9 mouse cellular contexts compared by ENCODE assay signal in the genomic region with DNA sequence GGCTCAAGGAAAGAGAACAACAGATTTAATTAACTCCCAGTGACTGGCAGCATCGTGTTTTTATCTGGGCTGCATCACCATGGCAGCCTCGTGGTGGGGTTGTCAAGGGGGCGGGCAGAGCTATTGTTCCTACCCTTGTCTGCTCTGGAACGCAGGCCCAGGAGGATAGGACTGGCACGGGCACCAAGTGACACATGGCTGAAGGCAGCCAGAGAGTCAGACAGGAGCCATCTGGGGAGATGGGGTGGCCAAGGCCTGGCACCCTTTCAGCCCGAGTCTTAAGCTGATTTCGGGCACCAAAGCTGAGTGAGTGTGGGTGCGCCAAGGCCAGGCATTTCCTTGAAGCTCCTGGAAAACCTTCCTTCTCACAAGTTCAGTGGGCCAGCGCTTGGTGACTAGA. TPM values are rescaled to one million over a fixed set of nuclear protein-coding genes. Genes with fewer than 3 reads are reported as not detected.
DNase-seq lines count a peak whose midpoint lies in the region; ATAC-seq and TF ChIP-seq lines count a peak whose summit lies in the region.
"Had no signal": no experiment of that assay in that cellular context is flagged by ENCODE, and none has a peak within 500 bp of the region (broad histone marks: within the 10 kb centered on the region; RNA-seq: fewer than 3 reads in every experiment).

No protein-coding gene starts in this region.

- H3K27me3 ChIP-seq in heart, embryonic 10.5 days (ENCODE audit: insufficient read depth, poor library complexity, severe bottlenecking): peaks cover 77% of the 10 kb centered on the region
- H3K27me3 ChIP-seq in heart, embryonic 11.5 days (ENCODE audit: control insufficient read depth, insufficient read depth, low read length): peaks cover 58% of the 10 kb centered on the region
- H3K27me3 ChIP-seq in forebrain, postnatal 0 days (ENCODE audit: insufficient read depth, low read length): no peaks in the 10 kb centered on the region
- no peaks in the 10 kb centered on the region for H3K27me3 ChIP-seq in midbrain, embryonic 13.5 days

- TF ChIP-seq CTCF in forebrain, postnatal 0 days (IDR thresholded peaks at IDR 0.05; ENCODE audit: low read depth): no peak

- 71% methylated on average over 9 of the region's 9 CpGs for WGBS in heart, embryonic 10.5 days
- WGBS in heart, embryonic 11.5 days (ENCODE audit: insufficient replicate concordance): 72% methylated on average over 9 of the region's 9 CpGs
- 13% methylated on average over 9 of the region's 9 CpGs for WGBS in forebrain, postnatal 0 days
- WGBS in midbrain, embryonic 13.5 days: 31% methylated on average over 9 of the region's 9 CpGs

- H3K9me3 ChIP-seq in heart, embryonic 10.5 days: no peaks in the 10 kb centered on the region
- H3K9me3 ChIP-seq in heart, embryonic 11.5 days (replicated peaks; ENCODE audit: control insufficient read depth, low read length): no peaks in the 10 kb centered on the region
- H3K9me3 ChIP-seq in forebrain, postnatal 0 days (ENCODE audit: low read length): no peaks in the 10 kb centered on the region
- H3K9me3 ChIP-seq in midbrain, embryonic 13.5 days: no peaks in the 10 kb centered on the region

- no peak overlapping the region; the same call in 1 of the 2 replicates for H3K4me2 ChIP-seq in heart, embryonic 11.5 days
- peak overlapping the region; percentile 84 for H3K4me2 ChIP-seq in forebrain, postnatal 0 days (ENCODE audit: low read depth)
- H3K4me2 ChIP-seq in midbrain, embryonic 13.5 days (replicated peaks): peak overlapping the region; percentile 97

- H3K36me3 ChIP-seq in heart, embryonic 10.5 days: peaks cover 17% of the 10 kb centered on the region
- H3K36me3 ChIP-seq in heart, embryonic 11.5 days (ENCODE audit: control insufficient read depth, insufficient read depth, low read length): peaks cover 5% of the 10 kb centered on the region; the same call in 1 of the 2 replicates
- H3K36me3 ChIP-seq in forebrain, postnatal 0 days (ENCODE audit: insufficient read depth): peaks cover 20% of the 10 kb centered on the region
- peaks cover 29% of the 10 kb centered on the region for H3K36me3 ChIP-seq in midbrain, embryonic 13.5 days

- no peak overlapping the region for H3K9ac ChIP-seq in heart, embryonic 11.5 days (ENCODE audit: low read depth, low read length)
- H3K9ac ChIP-seq in forebrain, postnatal 0 days: peak overlapping the region; percentile 72; the same call in 1 of the 2 replicates
- H3K9ac ChIP-seq in midbrain, embryonic 13.5 days (replicated peaks): peak overlapping the region; percentile 89

- intact Hi-C loops in heart, postnatal 25 days (cut with DNase I): loop anchor here (2.0 kb wide), 2 partner anchors 24 to 42 kb away; partner anchors contain the start of gene Pdlim7

- peaks cover 34% of the 10 kb centered on the region for H3K4me1 ChIP-seq in heart, embryonic 10.5 days
- H3K4me1 ChIP-seq in heart, embryonic 11.5 days (ENCODE audit: control insufficient read depth, insufficient read depth, low read length): peaks cover 6% of the 10 kb centered on the region; the same call in 1 of the 2 replicates
- H3K4me1 ChIP-seq in forebrain, postnatal 0 days (ENCODE audit: insufficient read depth): peaks cover 32% of the 10 kb centered on the region
- peaks cover 98% of the 10 kb centered on the region for H3K4me1 ChIP-seq in midbrain, embryonic 13.5 days (replicated peaks)

- H3K4me3 ChIP-seq in heart, embryonic 10.5 days: no peak overlapping the region
- no peak overlapping the region for H3K4me3 ChIP-seq in heart, embryonic 11.5 days (ENCODE audit: low read depth, low read length)
- no peak overlapping the region for H3K4me3 ChIP-seq in forebrain, postnatal 0 days (ENCODE audit: low read depth, low read length)
- H3K4me3 ChIP-seq in midbrain, embryonic 13.5 days (replicated peaks): no peak overlapping the region

- DNase-seq in heart, embryonic 10.5 days (ENCODE audit: low spot score): no peak
- DNase-seq in cerebellum, adult 18-20 months: peak; percentile 89 to 91
- DNase-seq in forebrain, postnatal 0 days: peak; percentile 80
- DNase-seq in gastrocnemius, postnatal 4 days (ENCODE audit: low spot score in 2 of 2): no peak
- DNase-seq in heart, postnatal 25 days (ENCODE audit: low spot score): no peak
- no peak for DNase-seq in kidney, adult 11 months
- DNase-seq: lung, embryonic 14.5 days had no signal

- no peak for ATAC-seq in heart, embryonic 11.5 days (replicated peaks; ENCODE audit: insufficient number of reproducible peaks, low FRiP score, low TSS enrichment)
- ATAC-seq in forebrain, postnatal 0 days: peak; percentile 36
- no peak for ATAC-seq in midbrain, embryonic 13.5 days

- 0 out of 2 replicates have a peak overlapping the region, but pooled peaks have one; percentile 75 for H3K27ac ChIP-seq in heart, embryonic 10.5 days
- H3K27ac ChIP-seq in heart, embryonic 11.5 days (ENCODE audit: low read depth, low read length): no peak overlapping the region
- peak overlapping the region; percentile 88 for H3K27ac ChIP-seq in forebrain, postnatal 0 days (ENCODE audit: low read depth, low read length)
- peak overlapping the region; percentile 95 for H3K27ac ChIP-seq in midbrain, embryonic 13.5 days

RNA-seq across cellular contexts. Expression of gene Prr7, which starts 6.3 kb away (rescaled TPM):
- 0.17 and 0.21 TPM in 2 replicates for polyA plus RNA-seq in heart, embryonic 10.5 days (2016; fragmentation: Nextera tagmentation; extraction: Ambion mirVana)
- polyA plus RNA-seq in heart, embryonic 11.5 days (2014; fragmentation: Nextera tagmentation; extraction: Ambion mirVana): 0.21 and 0.34 TPM in 2 replicates
- 108 and 118 TPM in 2 replicates for total RNA-seq in forebrain, postnatal 0 days (2014; rRNA removed)
- 7.8 and 8.7 TPM in 2 replicates for polyA plus RNA-seq in forebrain, postnatal 0 days (2015; fragmentation: Nextera tagmentation; extraction: Ambion mirVana)
- 2.3 and 2.8 TPM in 2 replicates for polyA plus RNA-seq in midbrain, embryonic 13.5 days (2015; fragmentation: Nextera tagmentation; extraction: Ambion mirVana)
- total RNA-seq in gastrocnemius, postnatal 4 days (2021): 1 to 10 TPM; 4.3 to 4.7 TPM
- total RNA-seq in heart, postnatal 25 days (2021): 1 to 10 TPM in 1 of 2 experiments, under 1 TPM in 1; 0.56 to 1.2 TPM

RNA-seq across cellular contexts. Expression of gene Dbn1, which starts 17.5 kb away (rescaled TPM):
- 101 and 166 TPM in 2 replicates for polyA plus RNA-seq in heart, embryonic 10.5 days (2016; fragmentation: Nextera tagmentation; extraction: Ambion mirVana)
- 64.1 and 83.0 TPM in 2 replicates for polyA plus RNA-seq in heart, embryonic 11.5 days (2014; fragmentation: Nextera tagmentation; extraction: Ambion mirVana)
- 545 and 619 TPM in 2 replicates for total RNA-seq in forebrain, postnatal 0 days (2014; rRNA removed)
- 603 and 619 TPM in 2 replicates for polyA plus RNA-seq in forebrain, postnatal 0 days (2015; fragmentation: Nextera tagmentation; extraction: Ambion mirVana)
- polyA plus RNA-seq in midbrain, embryonic 13.5 days (2015; fragmentation: Nextera tagmentation; extraction: Ambion mirVana): 655 and 674 TPM in 2 replicates
- 100 to 1,000 TPM; 127 to 147 TPM for total RNA-seq in gastrocnemius, postnatal 4 days (2021)
- 10 to 100 TPM; 10.6 to 10.8 TPM for total RNA-seq in heart, postnatal 25 days (2021)

RNA-seq across cellular contexts. Expression of gene Grk6, which starts 25.5 kb away (rescaled TPM):
- 29.5 and 44.2 TPM in 2 replicates for polyA plus RNA-seq in heart, embryonic 10.5 days (2016; fragmentation: Nextera tagmentation; extraction: Ambion mirVana)
- 24.3 and 26.9 TPM in 2 replicates for polyA plus RNA-seq in heart, embryonic 11.5 days (2014; fragmentation: Nextera tagmentation; extraction: Ambion mirVana)
- total RNA-seq in forebrain, postnatal 0 days (2014; rRNA removed): 79.5 and 88.2 TPM in 2 replicates
- 38.5 and 40.8 TPM in 2 replicates for polyA plus RNA-seq in forebrain, postnatal 0 days (2015; fragmentation: Nextera tagmentation; extraction: Ambion mirVana)
- 26.8 and 35.7 TPM in 2 replicates for polyA plus RNA-seq in midbrain, embryonic 13.5 days (2015; fragmentation: Nextera tagmentation; extraction: Ambion mirVana)
- 10 to 100 TPM; 32.9 TPM for total RNA-seq in gastrocnemius, postnatal 4 days (2021)
- 10 to 100 TPM; 17.5 to 18.6 TPM for total RNA-seq in heart, postnatal 25 days (2021)

RNA-seq across cellular contexts. Expression of gene Pdlim7, which starts 43.1 kb away (rescaled TPM):
- polyA plus RNA-seq in heart, embryonic 10.5 days (2016; fragmentation: Nextera tagmentation; extraction: Ambion mirVana): 397 and 462 TPM in 2 replicates
- polyA plus RNA-seq in heart, embryonic 11.5 days (2014; fragmentation: Nextera tagmentation; extraction: Ambion mirVana): 439 and 451 TPM in 2 replicates
- total RNA-seq in forebrain, postnatal 0 days (2014; rRNA removed): 26.6 and 36.7 TPM in 2 replicates
- polyA plus RNA-seq in forebrain, postnatal 0 days (2015; fragmentation: Nextera tagmentation; extraction: Ambion mirVana): 114 and 115 TPM in 2 replicates
- 145 and 159 TPM in 2 replicates for polyA plus RNA-seq in midbrain, embryonic 13.5 days (2015; fragmentation: Nextera tagmentation; extraction: Ambion mirVana)
- 100 to 1,000 TPM; 304 to 308 TPM for total RNA-seq in gastrocnemius, postnatal 4 days (2021)
- total RNA-seq in heart, postnatal 25 days (2021): 10 to 100 TPM; 65.2 to 67.7 TPM

RNA-seq across cellular contexts. Expression of gene F12, which starts 43.8 kb away (rescaled TPM):
- 0.21 and 8.5 TPM in 2 replicates for polyA plus RNA-seq in heart, embryonic 10.5 days (2016; fragmentation: Nextera tagmentation; extraction: Ambion mirVana)
- polyA plus RNA-seq in heart, embryonic 11.5 days (2014; fragmentation: Nextera tagmentation; extraction: Ambion mirVana): 0.42 and 1.5 TPM in 2 replicates
- total RNA-seq in forebrain, postnatal 0 days (2014; rRNA removed): 0.15 TPM in 1 of 2 replicates, not detected in the other
- 0.45 and 0.51 TPM in 2 replicates for polyA plus RNA-seq in forebrain, postnatal 0 days (2015; fragmentation: Nextera tagmentation; extraction: Ambion mirVana)
- polyA plus RNA-seq in midbrain, embryonic 13.5 days (2015; fragmentation: Nextera tagmentation; extraction: Ambion mirVana): not detected in 2 replicates
- total RNA-seq in gastrocnemius, postnatal 4 days (2021): under 1 TPM; 0.22 to 0.70 TPM
- total RNA-seq in heart, postnatal 25 days (2021): not detected
- polyA plus RNA-seq: lung, embryonic 14.5 days had no signal

Comparison
In these comparisons a context has a peak if more than half of its experiments do, and no peak if none do; other contexts are left out.
1. DNase-seq: peak in cerebellum, adult 18-20 months (2 of 2) and forebrain, postnatal 0 days (single experiment); none in heart, embryonic 10.5 days (single experiment), gastrocnemius, postnatal 4 days (0 of 2), heart, postnatal 25 days (single experiment) and kidney, adult 11 months (single experiment).